Mouse (Mus musculus) mouse embryonic stem cell (cell line): Measurements from ENCODE around the gene Olfr1361.

Experiments used
- in situ Hi-C, 2 experiments: fragments of 300-500 bp; cut with MboI; formaldehyde crosslinking; loops; 1 replicate in 1 of 2; 3 replicates in 1 of 2; pipeline ENCODE4 v1.14.3; 2019 to 2020; ENCODE audit warnings: low sequenced_read_pairs in 2 of 2, low pct_unique_long_range_greater_than_20kb in 1 of 2, mixed read lengths in 1 of 2; ENCODE audit not compliant: unreplicated experiment in 1 of 2

The Olfr1361 gene

GRCm38 (mm10) chr13:21663286-21663685, at the start of gene Olfr1361:
Gene Olfr1361, minus strand, starts transcription at chr13:21663386.
- in situ Hi-C loops = no loop called here

- in situ Hi-C loops = loop anchor here (5.0 to 10.0 kb wide), 2 partner anchors 316 to 323 kb away; partner anchors contain the start of genes Hist1h2ah (in 1 of the 2) and Hist1h2bk (in 1 of the 2)
Measured at GRCm38 (mm10) chr13:21711698-21712097, 48.5 kb upstream of the Olfr1361 start.

- in situ Hi-C loops = loop anchor here (5.0 to 10.0 kb wide), 2 partner anchors 316 to 324 kb away; partner anchors contain the start of genes Hist1h2ah (in 1 of the 2) and Hist1h2bk (in 1 of the 2)
Measured at GRCm38 (mm10) chr13:21710821-21711525, 47.8 kb upstream of the Olfr1361 start.

GRCm38 (mm10) chr13:21710031-21710711, 47.0 kb upstream of the Olfr1361 start:
- in situ Hi-C loops = loop anchor here (5.0 to 10.0 kb wide), 2 partner anchors 317 to 325 kb away; partner anchors contain the start of genes Hist1h2ah (in 1 of the 2) and Hist1h2bk (in 1 of the 2)

GRCm38 (mm10) chr13:21706669-21707068, 43.5 kb upstream of the Olfr1361 start:
- in situ Hi-C loops = no loop called here

GRCm38 (mm10) chr13:21697811-21698210, 34.6 kb upstream of the Olfr1361 start, which contains the start of gene Olfr1359:
Gene Olfr1359, plus strand, starts transcription at chr13:21698111.
- in situ Hi-C loops = loop anchor here (25.0 kb wide), 1 partner anchor 311 kb away; no protein-coding TSS in a partner anchor

GRCm38 (mm10) chr13:21677305-21677704, 14.1 kb upstream of the Olfr1361 start, which contains the start of gene Olfr1360:
Gene Olfr1360, minus strand, starts transcription at chr13:21677405.
- in situ Hi-C loops = loop anchor here (25.0 kb wide), 1 partner anchor 290 kb away; no protein-coding TSS in a partner anchor

- in situ Hi-C loops = no loop called here
Measured at GRCm38 (mm10) chr13:21642418-21642817, 20.8 kb downstream of the Olfr1361 start, which contains the start of gene Olfr11. Gene Olfr11, minus strand, starts transcription at chr13:21642518.

- in situ Hi-C loops = no loop called here
Measured at GRCm38 (mm10) chr13:21613922-21614321, 49.3 kb downstream of the Olfr1361 start, which contains the start of gene Olfr1362. Gene Olfr1362, minus strand, starts transcription at chr13:21614022.
